Mouse (Mus musculus): ENCODE data around the gene H2-Q6.
A peak's percentile ranks its signal among the peaks of the same experiment; 100 is the strongest.
"Not testable (repeated sequence)": the region's sequence is repeated elsewhere in the genome, so short reads cannot be mapped to it uniquely, and the experiment has no call there.

The H2-Q6 gene

DNA sequence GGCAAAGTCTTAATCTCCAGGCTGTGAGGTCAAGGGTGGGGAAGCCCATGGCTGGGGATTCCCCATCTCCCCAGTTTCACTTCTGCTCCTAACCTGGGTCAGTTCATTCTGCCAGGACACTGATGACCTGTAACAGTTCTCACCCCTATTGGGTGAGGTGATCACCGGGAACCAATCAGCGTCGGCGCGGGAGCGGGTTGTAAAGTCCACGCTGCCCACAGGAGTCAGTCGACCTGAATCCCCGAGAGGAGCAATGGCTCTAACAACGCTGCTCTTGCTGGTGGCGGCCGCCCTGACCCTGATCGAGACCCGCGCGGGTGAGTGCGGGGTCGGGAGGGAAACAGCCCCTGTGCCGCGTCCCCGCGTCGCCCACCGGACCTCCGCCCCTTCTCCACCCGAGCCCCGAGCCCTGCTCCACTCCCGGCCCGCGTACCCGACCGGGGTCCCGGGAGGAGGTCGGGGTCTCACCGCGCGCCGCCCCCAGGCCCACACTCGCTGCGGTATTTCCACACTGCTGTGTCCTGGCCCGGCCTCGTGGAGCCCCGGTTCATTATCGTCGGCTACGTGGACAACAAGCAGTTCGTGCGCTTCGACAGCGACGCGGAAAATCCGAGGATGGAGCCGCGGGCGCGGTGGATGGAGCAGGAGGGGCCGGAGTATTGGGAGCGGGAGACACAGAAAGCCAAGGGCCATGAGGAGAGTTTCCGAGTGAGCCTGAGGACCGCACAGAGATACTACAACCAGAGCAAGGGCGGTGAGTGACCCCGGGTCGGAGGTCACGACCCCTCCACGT is at the start of gene H2-Q6:
Gene H2-Q6 (plus strand): TSS at position 227 of the 793 bp plus-strand sequence.
- DNase-seq (ENCODE audit: low spot score) = peak; percentile 26

DNA sequence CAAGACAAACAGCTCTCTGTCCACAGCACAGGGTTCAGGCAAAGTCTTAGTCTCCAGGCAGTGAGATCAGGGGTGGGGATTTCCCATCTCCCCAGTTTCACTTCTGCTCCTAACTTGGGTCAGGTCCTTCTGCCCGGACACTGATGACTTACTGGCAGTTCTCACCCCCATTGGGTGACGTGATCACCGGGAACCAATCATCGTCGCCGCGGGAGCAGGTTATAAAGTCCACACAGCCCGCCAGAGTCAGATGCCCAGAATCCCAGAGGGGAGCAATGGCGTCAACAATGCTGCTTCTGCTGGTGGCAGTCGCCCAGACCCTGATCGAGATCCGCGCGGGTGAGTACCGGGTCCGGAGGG is 45.3 kb upstream of the H2-Q6 start, which contains the start of gene H2-Q4:
Gene H2-Q4 (plus strand): TSS at position 249 of the 360 bp plus-strand sequence.
- peak; percentile 88 for DNase-seq (ENCODE audit: low spot score)

GRCm38 (mm10) chr17:35379729-35380451 is 44.8 kb upstream of the H2-Q6 start:
- peak; percentile 17 for DNase-seq (ENCODE audit: low spot score)

DNA sequence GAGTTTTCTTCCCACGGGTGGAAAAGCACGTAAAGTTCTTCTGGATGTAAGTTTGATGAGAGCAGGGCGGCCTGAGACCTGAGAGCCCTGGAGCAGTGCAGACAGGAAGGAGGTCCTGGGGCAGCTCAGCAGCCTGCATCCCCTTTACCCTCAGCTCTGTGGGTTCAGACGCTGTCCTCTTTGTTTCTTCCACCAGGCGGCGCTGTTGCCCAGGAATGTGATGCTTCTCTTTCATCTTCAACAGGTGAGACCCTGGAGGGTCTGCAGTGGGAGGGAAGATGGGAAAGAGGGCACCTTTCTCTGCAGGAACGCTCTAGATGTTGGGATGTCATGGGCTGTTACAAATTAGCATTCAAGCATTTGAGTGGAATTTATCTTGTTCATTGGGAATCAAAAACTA is 34.9 kb upstream of the H2-Q6 start:
- DNase-seq (ENCODE audit: low spot score) = peak; percentile 13

DNA sequence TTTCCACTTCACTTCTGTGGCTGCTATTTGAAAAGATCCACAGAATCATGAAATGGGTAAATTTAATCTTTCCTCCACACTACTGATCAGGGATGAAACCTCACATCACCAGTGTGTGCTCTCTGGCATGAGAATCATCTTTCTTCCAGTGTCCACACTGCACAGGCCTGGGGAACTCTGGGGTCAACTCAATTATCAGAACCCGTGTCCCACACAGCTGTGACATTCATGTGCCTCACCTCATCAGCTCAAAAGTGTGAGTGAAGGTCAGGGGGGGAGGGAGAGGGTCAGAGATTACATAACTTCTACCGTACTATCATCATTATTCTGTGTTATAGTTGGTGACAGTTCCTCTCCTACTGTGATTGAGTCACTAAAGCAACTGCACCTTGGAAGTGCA is 32.0 kb upstream of the H2-Q6 start:
- DNase-seq (ENCODE audit: low spot score) = not testable (repeated sequence)

GRCm38 (mm10) chr17:35393864-35394800 is 30.5 kb upstream of the H2-Q6 start:
- not testable (repeated sequence) for DNase-seq (ENCODE audit: low spot score)

DNA sequence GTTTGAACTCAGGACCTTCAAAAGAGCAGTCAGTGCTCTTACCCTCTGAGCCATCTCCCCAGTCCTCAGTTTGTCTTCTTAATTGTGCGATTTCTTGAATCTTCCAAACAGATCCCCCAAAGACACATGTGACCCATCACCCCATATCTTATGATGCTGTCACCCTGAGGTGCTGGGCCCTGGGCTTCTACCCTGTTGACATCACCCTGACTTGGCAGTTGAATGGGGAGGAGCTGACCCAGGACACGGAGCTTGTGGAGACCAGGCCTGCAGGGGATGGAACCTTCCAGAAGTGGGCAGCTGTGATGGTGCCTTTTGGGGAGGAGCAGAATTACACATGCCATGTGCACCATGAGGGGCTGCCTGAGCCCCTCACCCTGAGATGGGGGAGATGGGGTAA is 27.7 kb upstream of the H2-Q6 start:
- not testable (repeated sequence) for DNase-seq (ENCODE audit: low spot score)

DNA sequence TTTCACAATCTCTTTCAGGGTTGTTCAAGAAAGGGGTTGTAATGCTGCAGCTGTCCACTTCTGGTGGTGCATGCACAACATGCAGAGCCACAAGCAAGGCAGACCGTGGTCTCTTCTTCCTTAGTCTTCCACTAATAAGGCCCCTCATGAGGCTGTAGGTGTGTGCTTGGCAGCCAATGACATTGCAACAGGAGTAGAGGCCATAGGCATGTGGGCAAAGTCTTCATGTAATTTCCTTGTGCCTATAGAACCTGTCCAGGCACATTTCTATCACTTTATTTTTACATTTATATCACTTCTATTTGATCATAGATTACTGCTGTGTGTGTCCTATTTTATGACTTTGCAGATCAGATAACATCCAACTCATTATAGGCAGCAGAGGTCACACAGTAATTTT is 11.6 kb upstream of the H2-Q6 start:
- not testable (repeated sequence) for DNase-seq (ENCODE audit: low spot score)

GRCm38 (mm10) chr17:35415273-35416129 is 9.1 kb upstream of the H2-Q6 start:
- not testable (repeated sequence) for DNase-seq (ENCODE audit: low spot score)

GRCm38 (mm10) chr17:35418772-35419171 is 5.9 kb upstream of the H2-Q6 start:
- DNase-seq (ENCODE audit: low spot score) = no peak

DNA sequence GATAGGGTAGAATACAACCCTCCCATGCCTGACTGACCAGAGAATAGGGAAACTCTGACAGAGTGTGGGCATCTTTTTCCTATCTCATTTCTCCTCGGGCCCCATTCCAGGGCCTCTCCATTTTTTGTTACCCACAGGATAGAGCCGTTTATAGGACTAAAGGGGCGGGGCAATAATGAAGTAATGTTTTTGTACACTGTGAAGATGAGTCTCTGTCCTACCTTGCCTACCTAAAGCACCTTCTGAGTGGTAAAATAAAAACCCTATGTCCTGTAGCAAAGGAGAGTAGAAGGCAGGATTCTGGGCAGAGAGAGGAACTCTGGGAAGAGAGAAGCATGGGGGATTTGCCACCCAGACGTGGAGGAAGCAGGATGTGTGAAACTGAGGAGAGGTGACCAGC is 5.1 kb upstream of the H2-Q6 start:
- not testable (repeated sequence) for DNase-seq (ENCODE audit: low spot score)

DNA sequence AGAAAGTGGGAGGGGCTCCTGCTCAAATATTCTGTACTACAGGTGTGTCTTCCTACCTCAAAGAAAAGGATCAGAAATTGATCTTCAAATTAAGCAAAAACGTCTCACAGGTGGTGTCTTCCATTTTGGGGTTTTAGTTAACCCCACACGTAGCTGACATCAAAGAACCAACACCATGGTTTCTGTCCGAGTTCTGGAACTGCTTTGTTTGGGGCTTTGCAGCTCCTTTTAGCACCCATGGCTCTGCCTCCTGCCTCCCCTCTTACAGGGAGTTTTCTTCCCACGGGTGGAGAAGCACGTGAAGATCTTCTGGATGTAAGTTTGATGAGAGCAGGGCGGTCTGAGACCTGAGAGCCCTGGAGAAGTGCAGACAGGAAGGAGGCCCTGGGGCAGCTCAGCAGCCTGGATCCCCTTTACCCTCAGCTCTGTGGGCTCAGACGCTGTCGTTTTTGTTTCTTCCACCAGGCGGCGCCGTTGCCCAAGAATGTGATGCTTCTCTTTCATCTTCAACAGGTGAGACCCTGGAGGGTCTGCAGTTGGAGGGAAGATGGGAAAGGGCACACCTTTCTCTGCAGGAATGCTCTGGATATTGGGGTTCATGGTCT is 4.3 kb upstream of the H2-Q6 start:
- DNase-seq (ENCODE audit: low spot score) = not testable (repeated sequence)

GRCm38 (mm10) chr17:35421331-35421730 is 3.3 kb upstream of the H2-Q6 start:
- not testable (repeated sequence) for DNase-seq (ENCODE audit: low spot score)

- DNase-seq (ENCODE audit: low spot score) = not testable (repeated sequence)
These were observed 2.3 kb upstream of the H2-Q6 start for GRCm38 (mm10) chr17:35422360-35422759.

- not testable (repeated sequence) for DNase-seq (ENCODE audit: low spot score)
These were observed 1.4 kb upstream of the H2-Q6 start for GRCm38 (mm10) chr17:35423131-35423810.

GRCm38 (mm10) chr17:35424106-35424505 is 544 bp upstream of the H2-Q6 start:
- DNase-seq (ENCODE audit: low spot score) = not testable (repeated sequence)

DNA sequence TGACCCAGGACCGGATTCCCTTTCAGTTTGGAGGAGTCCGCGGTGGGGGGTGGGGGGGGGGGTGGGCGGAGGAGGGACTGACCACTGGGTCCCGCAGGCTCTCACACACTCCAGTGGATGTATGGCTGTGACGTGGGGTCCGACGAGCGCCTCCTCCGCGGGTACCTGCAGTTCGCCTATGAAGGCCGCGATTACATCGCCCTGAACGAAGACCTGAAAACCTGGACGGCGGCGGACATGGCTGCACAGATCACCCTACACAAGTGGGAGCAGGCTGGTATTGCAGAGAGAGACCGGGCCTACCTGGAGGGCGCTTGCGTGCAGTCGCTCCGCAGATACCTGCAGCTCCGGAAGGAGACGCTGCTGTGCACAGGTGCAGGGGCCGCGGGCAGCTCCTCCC is 824 bp downstream of the H2-Q6 start:
- DNase-seq (ENCODE audit: low spot score) = not testable (repeated sequence)

- not testable (repeated sequence) for DNase-seq (ENCODE audit: low spot score)
These were observed 4.2 kb downstream of the H2-Q6 start for GRCm38 (mm10) chr17:35428883-35429282.

DNA sequence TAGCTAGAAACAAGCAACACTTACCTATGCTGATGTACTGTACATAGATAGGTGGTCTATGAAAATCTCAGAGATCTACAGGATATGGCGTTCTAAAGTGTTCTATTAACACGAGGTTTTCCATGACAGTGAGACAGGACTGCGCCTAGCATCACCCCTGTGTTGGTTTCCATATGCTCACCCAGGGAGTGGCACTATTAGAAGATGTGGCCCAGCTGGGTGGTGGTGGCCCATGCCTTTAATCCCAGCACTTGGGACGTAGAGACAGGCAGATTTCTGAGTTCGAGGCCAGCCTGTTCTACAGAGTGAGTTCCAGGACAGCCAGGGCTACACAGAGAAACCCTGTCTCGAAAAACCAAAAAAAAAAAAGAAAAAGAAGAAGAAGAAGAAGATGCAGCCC is 6.0 kb downstream of the H2-Q6 start:
- not testable (repeated sequence) for DNase-seq (ENCODE audit: low spot score)

GRCm38 (mm10) chr17:35432167-35432566 is 7.5 kb downstream of the H2-Q6 start:
- DNase-seq (ENCODE audit: low spot score) = not testable (repeated sequence)

Measured in ovary, postnatal 14 days (tissue).